Mouse (Mus musculus): ENCODE data around the gene Taar8c. TPM values are rescaled to one million over a fixed set of nuclear protein-coding genes. Genes with fewer than 3 reads are reported as not detected.
A peak's percentile ranks its signal among the peaks of the same experiment; 100 is the strongest.
"Not testable (repeated sequence)": the region's sequence is repeated elsewhere in the genome, so short reads cannot be mapped to it uniquely, and the experiment has no call there.

Gene Taar8c
- total RNA-seq, 2 experiments from 2014 or later, result not detected

DNA sequence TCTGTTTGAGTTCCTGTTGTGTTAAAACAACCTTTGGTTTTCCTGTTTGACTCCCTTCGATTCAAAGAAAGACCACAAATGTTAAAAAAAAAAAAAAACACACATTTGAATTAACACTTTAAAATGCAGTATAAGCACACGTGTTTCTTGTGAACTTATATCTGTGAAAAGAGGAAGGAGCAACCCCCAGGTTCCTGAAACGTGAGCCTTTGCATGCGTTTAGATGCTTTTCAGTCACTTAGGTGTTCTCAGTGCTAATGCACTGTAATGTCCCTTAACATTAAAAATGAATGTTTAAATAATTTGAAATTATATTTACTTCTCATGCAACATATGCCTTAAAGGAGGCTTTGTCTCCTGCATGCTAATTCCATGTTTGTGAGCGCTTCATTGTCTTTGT is 6.0 kb upstream of the Taar8c start:
- H3K27ac ChIP-seq, result no peak overlapping the region
- no peak for DNase-seq
- TF ChIP-seq CTCF (IDR thresholded peaks at IDR 0.05), result no peak
- intact Hi-C loops (cut with DNase I), result no loop called here
- no peak overlapping the region for H3K4me3 ChIP-seq

DNA sequence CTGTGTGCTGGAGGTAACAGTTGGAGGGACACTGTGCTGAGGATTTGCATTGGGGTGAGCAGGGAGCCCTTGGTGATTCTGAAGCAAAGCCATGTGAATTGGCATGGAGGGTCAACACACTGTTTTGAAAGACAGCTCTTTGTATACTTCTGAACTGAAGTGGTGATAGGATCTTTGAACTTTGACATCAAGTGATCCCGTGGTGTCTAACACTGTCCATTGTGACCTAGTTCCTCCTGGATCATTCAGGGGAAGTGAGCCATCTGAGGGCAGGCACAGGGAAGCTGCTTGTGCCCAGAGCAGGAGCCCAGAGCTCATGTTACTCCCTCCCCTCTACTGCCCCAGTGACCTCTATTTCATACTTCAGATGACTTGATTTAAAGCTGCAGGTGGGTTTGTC is 1.6 kb upstream of the Taar8c start:
- H3K27ac ChIP-seq; DNase-seq; H3K4me3 ChIP-seq; intact Hi-C loops (cut with DNase I): not testable (repeated sequence)

DNA sequence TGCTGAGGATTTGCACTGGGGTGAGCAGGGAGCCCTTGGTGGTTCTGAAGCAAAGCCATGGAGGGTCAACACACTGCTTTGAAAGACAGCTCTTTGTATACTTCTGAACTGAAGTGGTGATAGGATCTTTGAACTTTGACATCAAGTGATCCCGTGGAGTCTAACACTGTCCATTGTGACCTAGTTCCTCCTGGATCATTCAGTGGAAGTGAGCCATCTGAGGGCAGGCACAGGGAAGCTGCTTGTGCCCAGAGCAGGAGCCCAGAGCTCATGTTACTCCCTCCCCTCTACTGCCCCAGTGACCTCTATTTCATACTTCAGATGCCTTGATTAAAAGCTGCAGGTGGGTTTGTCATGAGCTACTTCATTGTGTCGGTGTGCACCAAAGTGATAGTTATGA is 4.7 kb downstream of the Taar8c start:
- H3K4me3 ChIP-seq; intact Hi-C loops (cut with DNase I); H3K27ac ChIP-seq; DNase-seq: not testable (repeated sequence)

DNA sequence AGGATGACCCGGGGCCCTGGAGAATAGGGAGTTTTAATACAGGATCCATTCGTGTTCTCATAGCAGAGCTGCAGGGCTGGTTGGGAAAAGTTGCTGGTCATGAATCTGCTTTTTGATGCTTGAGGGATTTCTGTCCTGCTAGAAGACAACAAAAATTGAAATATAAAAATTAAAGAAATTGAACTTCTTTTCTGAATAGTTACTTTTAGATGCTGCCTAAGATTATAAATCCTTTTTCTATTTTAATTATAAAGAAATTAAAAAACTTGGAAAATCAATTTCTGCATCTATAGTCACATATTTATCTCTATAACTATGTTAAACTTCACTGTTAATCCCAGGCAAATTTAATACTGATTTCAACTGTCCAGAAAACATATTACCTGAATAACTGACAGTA is 9.5 kb downstream of the Taar8c start, which contains the start of gene Taar8b:
Gene Taar8b (minus strand): TSS at position 101 of the 400 bp plus-strand sequence.
- DNase-seq, result no peak
- intact Hi-C loops (cut with DNase I), result no loop called here
- TF ChIP-seq CTCF (IDR thresholded peaks at IDR 0.05), result no peak

DNA sequence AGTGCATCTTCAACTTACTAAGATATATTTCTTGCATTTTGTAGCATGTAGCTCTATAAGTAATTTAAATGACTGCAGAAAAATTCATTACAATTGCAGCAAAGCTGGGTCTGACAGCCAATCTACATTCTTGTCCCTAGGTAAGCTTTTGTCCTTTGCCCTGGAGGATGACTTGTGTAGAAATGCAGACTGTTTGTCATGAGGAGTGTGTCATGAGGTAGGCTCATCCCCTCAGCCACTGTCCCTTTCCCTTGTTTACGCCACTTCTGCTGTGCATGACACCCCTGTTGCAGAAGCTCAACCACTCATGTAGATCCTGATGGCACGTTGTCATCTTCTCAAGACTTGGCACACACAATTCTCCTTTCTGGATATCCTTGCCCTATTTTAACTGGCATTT is 14.5 kb downstream of the Taar8c start:
- H3K4me3 ChIP-seq, result no peak overlapping the region
- H3K27ac ChIP-seq, result no peak overlapping the region
- TF ChIP-seq CTCF (IDR thresholded peaks at IDR 0.05), result no peak
- DNase-seq, result no peak
- intact Hi-C loops (cut with DNase I), result no loop called here

More for the DNA sequence above, 9.5 kb downstream of the Taar8c start, which contains the start of gene Taar8b:
- Histone ChIP-seq H3K4me3 (no peak within 1 kb of the TSS), H3K27ac (no peak within 1 kb of the TSS)

DNA sequence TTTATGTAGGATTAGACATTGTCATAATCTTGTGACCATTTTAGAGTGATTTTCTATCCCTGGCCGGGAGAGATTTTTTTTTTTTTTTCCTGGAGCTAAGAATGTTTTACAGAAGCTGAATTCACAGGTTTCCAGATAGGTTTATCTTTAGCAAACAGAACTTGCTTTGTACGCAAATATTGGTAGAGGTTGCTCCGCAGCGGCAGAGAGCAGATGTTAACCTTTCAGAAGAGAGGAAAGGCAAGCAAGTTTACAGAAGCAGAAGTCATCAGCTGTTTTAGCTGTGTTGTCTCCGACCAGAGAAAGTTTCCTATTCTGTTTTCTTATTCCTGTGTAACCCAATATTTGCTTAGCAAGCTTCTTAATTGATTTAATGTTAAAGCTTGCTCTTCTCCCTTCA is 15.2 kb downstream of the Taar8c start:
- intact Hi-C loops (cut with DNase I), result no loop called here
- no peak for TF ChIP-seq CTCF (IDR thresholded peaks at IDR 0.05)
- H3K27ac ChIP-seq, result no peak overlapping the region
- H3K4me3 ChIP-seq, result no peak overlapping the region
- no peak for DNase-seq

DNA sequence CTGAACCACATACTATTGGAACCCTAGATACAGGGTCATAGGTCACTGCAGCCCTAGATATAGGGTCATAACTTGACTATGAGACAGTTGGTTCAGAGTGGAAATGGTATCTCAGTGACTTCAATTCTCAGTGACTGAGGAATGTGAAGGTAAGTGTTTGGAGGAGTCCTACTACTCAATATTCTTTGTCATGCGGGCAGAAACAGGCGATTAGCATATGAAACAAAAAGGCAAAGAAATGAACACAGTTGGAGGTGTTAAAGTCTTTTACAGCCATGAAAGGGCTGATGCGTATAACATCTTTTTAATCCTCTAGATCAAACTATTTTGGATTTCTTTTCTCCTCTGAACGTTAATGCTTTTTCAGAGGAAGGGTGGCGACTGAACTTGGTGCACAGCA is 15.8 kb downstream of the Taar8c start:
- no peak for TF ChIP-seq CTCF (IDR thresholded peaks at IDR 0.05)
- DNase-seq, result no peak
- intact Hi-C loops (cut with DNase I), result no loop called here
- H3K27ac ChIP-seq, result no peak overlapping the region
- H3K4me3 ChIP-seq, result no peak overlapping the region

DNA sequence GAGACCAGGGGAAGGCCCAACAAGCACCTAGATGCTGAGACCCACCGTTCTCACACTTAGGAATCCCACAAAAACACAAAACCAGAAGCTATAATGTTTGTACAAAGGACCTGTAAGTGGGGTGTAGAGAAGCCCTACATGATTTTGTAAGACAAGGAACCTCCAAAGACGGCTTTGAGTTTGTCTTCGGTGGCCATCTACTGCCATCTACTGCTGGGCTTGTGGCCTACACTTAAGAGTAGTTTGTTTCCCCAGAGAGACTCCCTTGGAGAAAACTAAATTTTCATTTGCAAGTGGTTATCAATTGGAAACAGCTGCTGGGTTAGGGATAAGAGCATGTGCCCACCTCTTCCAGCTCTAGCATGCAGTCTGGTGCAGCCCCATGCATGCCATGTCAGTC is 21.5 kb downstream of the Taar8c start:
- peak; percentile 61 for TF ChIP-seq CTCF (IDR thresholded peaks at IDR 0.05)
- intact Hi-C loops (cut with DNase I), result loop anchor here (2.0 kb wide), 1 partner anchor 265 kb away; no protein-coding TSS in a partner anchor
- DNase-seq, result peak; percentile 27
- Histone ChIP-seq H3K27ac (no peak overlapping the region), H3K4me3 (no peak overlapping the region)

DNA sequence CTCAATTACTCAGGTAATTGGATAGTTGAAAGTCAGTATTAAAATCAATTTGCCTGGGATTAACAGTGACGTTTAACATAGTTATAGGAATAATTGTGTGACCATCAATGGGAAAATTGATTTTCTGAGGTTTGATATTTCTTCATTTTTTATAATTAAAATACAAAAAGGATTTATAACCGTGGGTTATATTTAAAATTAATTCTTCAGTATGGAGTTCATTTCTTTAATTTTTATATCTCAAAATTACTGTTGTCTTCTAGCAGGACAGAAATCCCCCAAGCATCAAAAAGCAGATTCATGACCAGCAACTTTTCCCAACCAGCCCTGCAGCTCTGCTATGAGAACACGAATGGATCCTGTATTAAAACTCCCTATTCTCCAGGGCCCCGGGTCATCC is 25.5 kb downstream of the Taar8c start, which contains the start of gene Taar8a:
Gene Taar8a (plus strand): TSS at position 301 of the 400 bp plus-strand sequence.
- intact Hi-C loops (cut with DNase I); H3K4me3 ChIP-seq; H3K27ac ChIP-seq; DNase-seq: not testable (repeated sequence)

DNA sequence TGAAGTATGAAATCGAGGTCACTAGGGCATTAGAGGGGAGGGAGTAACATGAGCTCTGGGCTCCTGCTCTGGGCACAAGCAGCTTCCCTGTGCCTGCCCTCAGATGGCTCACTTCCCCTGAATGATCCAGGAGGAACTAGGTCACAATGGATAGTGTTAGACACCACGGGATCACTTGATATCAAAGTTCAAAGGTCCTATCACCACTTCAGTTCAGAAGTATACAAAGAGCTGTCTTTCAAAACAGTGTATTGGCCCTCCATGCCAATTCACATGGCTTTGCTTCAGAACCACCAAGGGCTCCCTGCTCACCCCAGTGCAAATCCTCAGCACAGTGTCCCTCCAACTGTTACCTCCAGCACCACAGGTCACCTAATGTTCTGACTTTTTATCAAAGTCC is 27.0 kb downstream of the Taar8c start:
- H3K4me3 ChIP-seq; intact Hi-C loops (cut with DNase I); H3K27ac ChIP-seq; DNase-seq: not testable (repeated sequence)

DNA sequence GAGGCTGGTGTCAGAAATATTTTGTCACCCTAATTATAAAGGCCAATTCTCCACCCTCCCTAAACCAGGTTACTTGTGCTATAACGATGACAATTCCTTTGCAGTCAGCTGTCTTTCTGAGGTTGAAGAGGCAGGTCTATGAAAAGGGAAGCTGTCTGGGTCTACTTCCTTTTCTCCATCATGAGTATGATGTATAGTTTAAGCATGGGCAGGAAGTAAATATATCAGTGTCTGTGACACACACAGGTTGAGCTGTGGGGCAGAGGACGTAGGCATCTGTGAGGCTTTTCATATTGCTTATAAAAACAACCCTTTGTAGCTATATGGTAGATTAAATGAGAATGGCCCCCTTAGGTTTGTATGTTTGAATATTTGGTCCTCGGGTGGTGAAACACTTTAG is 42.7 kb downstream of the Taar8c start:
- TF ChIP-seq CTCF (IDR thresholded peaks at IDR 0.05), result no peak
- intact Hi-C loops (cut with DNase I), result no loop called here
- Histone ChIP-seq H3K27ac (no peak overlapping the region), H3K4me3 (no peak overlapping the region)
- DNase-seq, result no peak

DNA sequence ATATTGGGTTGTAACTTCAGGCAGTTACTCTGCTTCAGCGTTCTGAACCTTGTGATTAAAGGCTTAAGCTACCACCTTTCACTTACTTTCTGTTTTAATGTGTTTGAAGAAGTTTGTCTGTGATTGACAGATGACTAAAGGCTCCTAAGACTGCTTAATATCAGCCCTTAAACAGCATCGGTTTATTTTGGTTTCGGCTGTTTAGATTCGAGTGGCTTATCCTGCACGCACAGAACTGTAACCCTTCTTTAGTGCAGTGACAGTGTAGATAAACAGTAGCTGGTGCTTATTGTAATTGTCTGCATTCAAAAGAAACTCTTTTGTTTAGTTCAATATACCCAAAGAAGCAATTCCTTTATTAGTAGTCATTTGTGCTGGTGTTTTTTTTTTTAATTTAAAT is 49.7 kb downstream of the Taar8c start:
- TF ChIP-seq CTCF (IDR thresholded peaks at IDR 0.05), result no peak
- intact Hi-C loops (cut with DNase I), result no loop called here
- no peak overlapping the region for H3K27ac ChIP-seq

More for the DNA sequence above, 49.7 kb downstream of the Taar8c start:
- DNase-seq, result no peak
- no peak overlapping the region for H3K4me3 ChIP-seq

Other genes starting within 250 kb of the Taar8c start
- gene Vnn1, start 207.2 kb downstream of the Taar8c start, total RNA-seq (2021), result under 1 TPM; 0.17 to 0.23 TPM
- not detected for gene Taar1, start 181.6 kb downstream of the Taar8c start, total RNA-seq (2021)
- not detected for gene Taar2, start 163.3 kb downstream of the Taar8c start, total RNA-seq (2021)
- gene Taar3, start 152.4 kb downstream of the Taar8c start, total RNA-seq (2021), result not detected
- not detected for gene Taar4, start 141.4 kb downstream of the Taar8c start, total RNA-seq (2021)
- gene Taar5, start 131.2 kb downstream of the Taar8c start, total RNA-seq (2021), result not detected
- not detected for gene Taar6, start 116.3 kb downstream of the Taar8c start, total RNA-seq (2021)
- gene Taar7a, start 108.4 kb downstream of the Taar8c start, total RNA-seq (2021), result not detected
- not detected for gene Taar7b, start 102.0 kb downstream of the Taar8c start, total RNA-seq (2021)
- not detected for gene Taar7d, start 74.7 kb downstream of the Taar8c start, total RNA-seq (2021)
- gene Taar7e, start 64.3 kb downstream of the Taar8c start, total RNA-seq (2021), result not detected
- gene Taar7f, start 52.4 kb downstream of the Taar8c start, total RNA-seq (2021), result not detected
- not detected for gene Taar8a, start 25.4 kb downstream of the Taar8c start, total RNA-seq (2021)
- gene Taar8b, start 9.6 kb downstream of the Taar8c start, total RNA-seq (2021), result not detected
- not detected for gene Taar9, start 7.6 kb upstream of the Taar8c start, total RNA-seq (2021)
- 10 to 100 TPM; 21.7 to 26.1 TPM for gene Stx7, start 47.4 kb upstream of the Taar8c start, total RNA-seq (2021)
- under 1 TPM; 0.28 to 0.94 TPM for gene Moxd1, start 121.6 kb upstream of the Taar8c start, total RNA-seq (2021)

Data from gastrocnemius, adult 2 months (tissue).